Mouse (Mus musculus) kidney, adult 8-10 months (tissue): ENCODE measurements at regions not wholly inside any gene's neighbourhood (a gene's known extent, or its start where the extent isn't known, plus 50 kb on each side); places are given as distances from the start of the nearest gene placed in this dataset.
A peak's percentile ranks its signal among the peaks of the same experiment; 100 is the strongest.

Source experiments
- DNase-seq, 2 experiments: peaks; one replicate each; pipeline ENCODE4 v3.0.0; 2022

DNA sequence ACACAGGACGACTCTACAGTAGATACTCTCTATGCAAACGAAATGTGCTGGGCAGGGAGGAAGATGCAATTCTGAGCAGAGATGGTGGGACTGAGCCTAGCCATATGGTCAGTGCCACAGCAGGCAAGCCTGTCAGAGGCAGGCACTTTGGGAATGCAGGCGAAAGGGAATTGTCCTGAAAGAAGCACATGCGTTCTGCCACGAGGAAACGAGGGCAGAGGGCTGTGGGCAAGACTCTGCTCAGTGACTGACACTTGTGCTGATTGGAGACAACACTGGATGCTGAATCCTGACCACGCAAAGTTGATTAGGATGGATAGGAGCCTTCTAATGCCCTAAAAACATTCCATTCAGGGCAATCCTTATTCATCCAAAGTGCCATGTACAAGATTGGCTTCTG lies 350.5 kb upstream of the Fam92a start:
- no peak for DNase-seq

DNA sequence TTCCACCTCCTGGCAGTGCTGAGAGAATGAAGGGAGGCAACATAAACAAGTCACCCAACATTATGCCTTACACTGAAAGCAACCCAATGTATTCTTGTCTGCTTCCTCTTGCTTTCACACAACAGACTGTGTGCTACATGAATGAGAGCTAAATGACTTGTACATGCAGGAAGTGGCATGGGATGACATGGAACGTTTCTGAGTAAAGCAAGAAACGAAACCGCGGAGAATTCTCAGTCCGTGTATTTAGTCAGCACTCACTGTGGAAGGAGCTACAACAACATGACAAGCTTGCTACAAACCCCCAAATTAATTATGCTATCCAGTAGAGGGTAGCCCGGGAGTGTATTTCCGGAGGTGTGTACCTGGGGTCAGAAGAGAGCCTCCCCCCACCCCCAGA lies 349.4 kb upstream of the Fam92a start:
- no peak for DNase-seq

DNA sequence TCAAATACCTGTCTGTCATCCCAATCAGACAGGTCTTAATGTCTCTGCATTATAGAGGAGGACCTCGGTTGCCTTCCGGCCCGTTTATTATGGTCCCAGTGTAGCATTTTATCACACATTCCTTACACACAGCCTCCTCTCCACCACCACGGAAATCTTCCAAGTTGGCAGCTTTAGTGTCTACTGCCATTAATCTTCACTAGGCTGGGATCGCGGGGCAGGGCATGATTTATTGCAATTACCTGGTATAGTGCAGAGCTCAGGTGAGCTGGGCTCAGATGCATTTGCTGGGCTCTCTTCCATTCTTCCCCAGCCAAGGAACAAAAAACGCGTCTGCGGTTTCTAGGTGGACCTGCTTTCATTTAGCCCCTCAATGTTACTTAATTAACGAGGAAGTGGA lies 344.7 kb upstream of the Fam92a start:
- no peak for DNase-seq

DNA sequence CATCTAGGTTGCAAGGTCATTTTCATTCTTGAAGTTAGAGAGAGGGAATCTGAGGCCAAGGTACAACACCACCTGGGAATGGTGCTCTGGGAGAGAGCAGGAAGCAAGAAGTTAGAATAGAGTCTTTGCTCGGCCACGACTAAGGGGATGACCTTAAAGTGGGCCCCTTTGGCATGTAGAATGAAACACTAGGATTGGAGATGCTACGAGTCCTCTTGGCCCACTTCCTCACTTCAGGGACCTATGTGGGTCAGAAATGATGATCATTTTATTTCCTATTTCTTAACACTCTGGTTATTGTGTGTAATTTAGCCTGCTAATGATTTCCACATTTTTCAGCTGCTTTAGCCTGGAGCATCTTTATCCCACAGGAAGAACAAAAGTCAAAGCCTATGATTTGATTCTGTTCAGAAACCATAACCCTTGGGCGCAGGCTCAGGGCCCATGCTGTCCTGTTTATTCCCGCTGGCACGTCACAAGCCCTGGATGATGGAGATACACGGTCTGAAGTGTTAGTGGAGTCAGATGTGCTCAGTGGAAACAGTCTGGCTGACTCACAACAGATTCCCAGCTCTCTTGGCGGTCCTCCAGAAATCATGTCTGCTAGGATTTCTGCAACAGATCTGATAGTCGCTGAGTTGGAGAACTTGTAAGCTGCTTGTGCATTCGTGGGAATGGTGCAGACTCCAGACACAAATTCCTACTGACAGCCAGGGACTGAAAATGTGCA lies 340.0 kb upstream of the Fam92a start:
- DNase-seq: no peak

DNA sequence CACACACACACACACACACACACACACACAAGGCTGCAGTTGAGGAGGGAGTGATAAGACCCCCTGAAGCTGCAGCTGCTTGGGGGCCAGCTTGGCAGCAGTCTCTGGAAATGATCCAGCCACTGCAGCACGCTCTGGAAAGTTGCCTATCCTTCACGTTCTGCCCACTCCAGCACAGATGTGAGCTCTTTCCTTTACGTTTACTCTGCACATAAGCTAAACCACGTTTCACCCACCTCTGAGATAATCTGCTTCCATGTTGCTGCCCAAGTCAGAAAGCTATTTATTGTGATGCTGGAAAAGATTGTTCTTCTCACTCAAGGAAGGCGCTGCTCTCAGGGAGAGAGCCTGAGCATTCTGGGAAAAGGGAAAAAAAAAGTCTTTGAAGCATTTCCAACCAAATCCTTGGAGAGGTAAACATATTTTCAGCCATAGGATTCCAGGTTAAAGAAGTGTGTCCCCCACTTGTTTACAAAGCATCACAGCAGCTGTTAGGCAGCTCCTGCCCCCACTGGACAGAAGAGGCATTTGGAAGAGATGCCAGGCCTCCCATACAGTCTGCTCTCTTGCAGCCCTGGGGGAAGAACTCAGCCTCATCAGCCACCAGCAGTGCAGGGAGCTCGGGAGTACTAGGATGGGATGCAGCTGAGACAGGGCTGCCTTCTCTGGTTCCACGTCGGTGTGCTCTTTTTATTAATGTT lies 335.2 kb upstream of the Fam92a start:
- no peak for DNase-seq

DNA sequence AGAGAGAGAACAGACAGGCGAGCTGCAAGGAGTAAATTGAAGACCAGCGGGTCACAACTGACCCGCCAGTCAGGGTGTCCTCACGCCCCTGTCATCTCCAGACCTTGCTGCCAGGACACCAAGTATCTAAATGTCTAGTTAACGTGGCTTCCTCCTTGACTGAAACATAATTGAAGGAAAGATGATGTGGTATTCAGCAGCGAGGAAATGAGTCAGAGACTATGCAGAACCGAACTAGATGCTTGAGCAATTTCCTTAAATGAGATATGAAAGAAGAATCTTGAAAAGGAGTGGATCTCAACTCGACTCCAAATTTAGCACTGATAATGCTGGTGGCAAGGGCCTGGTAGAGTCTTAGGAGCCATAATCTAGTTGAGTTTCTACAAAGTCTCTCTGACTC lies 329.3 kb upstream of the Fam92a start:
- DNase-seq: no peak

DNA sequence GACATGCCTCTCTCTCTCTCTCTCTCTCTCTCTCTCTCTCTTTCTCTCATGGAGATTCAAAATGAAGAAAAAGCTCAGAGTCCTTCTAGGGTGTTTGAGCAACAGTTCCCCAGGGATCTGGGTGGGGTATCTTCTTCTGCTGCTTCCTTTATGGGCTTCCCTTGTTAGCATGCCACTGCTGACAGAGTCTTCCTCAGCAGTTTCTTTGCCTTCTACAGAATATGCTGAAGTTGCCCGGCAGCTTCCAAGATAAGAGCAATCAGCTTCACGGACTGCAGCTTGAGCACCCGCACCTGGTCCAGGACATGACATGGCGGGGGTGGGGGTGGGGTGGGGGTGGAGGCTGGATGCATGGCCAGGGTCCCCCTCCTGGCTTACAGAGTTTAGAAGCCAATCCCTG lies 326.6 kb upstream of the Fam92a start:
- no peak for DNase-seq

DNA sequence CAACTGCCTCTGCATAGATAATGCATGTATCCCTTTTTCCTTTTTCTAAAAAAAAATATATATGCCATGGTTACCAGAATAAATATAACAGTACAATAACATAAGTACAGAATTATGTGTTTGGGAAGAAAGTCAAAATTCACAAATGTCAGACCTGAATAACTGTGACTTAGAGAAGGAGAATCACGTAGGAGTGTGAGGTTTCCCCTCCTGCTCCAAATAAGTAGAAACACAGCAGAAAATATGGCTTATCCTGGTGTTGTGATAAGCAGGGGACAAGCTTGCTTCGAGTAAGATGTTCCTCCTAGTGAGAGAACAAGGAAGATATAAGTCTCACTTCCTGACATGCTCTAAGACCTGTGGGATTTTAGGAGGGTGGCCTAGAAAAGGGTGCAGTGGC lies 320.7 kb upstream of the Fam92a start:
- DNase-seq: no peak

DNA sequence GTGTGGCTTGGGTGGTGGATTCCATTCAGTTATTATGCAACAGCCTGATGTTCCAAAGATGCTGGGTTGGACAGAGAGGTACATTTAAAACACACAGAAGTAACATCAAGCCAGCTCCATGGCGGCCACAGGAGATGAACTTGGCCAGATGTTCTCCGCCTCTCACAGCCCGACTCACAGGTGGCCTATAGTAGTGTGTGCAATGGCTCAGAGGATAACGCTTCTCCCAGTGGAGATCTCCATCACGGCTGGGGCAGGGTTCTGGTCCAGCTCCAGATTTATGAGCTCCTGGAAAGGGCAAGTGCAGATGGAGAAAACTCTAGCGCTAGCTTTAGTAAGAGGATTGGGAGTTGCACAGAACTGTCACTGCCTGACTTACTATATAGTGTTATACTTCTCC lies 319.5 kb upstream of the Fam92a start:
- no peak for DNase-seq

DNA sequence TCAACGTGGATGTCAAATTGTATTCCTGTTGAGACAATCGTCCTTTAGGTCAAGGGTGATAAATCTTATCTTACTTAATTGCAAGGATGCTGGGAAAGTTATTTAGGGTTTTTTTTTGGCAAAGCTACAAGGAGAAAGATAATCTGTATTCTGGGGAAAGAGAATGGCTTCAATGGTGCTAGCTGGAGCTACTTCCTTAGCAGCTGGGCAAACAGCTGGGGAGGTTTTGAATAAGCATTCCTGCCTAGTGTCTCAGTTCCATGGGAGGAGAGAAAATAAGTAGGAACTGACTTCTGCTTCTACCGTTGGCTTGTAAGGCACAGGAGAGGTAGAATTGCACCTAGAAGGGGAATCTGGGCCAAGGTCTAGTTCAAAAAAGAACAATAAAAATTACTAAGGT lies 318.3 kb upstream of the Fam92a start:
- no peak for DNase-seq

DNA sequence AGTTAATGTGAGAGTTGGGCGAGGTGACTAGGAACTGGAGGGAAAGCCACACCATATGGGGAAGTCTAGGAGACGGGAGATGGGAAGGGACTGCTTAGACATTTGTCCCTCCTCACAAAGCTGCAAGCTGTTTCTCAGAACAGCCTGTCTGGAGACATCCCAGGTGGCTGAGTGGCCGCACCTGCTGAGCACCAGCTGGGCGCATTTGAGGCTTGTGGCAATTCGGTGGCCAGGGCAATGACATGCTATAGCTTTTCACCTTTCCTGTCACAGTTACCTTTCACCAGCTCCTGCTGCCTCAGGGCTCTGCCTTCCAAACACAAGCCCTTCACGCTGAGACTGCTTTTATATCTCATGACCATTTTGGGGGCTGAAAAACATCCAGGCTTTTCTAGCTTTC lies 317.5 kb upstream of the Fam92a start:
- DNase-seq: no peak

DNA sequence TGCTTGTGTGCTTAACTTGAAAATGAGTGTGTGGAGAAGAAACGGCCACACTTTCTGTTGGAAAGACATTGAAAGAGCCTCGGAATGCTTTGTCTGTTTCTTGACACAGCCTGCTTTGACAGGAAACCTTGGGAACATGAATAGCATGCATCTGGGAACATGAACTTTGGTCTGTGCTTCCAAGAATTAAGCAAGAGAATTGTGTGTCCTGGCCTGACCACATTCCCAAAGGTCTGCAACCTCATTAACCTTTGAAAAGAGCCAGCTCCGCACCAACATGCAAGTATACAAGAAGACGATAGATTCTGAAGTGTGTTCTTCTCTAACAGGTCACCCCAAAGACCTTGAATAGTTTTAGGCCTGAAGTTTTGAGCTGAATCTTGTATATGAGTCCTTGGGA lies 309.7 kb upstream of the Fam92a start:
- peak; percentile 40 to 56 for DNase-seq

DNA sequence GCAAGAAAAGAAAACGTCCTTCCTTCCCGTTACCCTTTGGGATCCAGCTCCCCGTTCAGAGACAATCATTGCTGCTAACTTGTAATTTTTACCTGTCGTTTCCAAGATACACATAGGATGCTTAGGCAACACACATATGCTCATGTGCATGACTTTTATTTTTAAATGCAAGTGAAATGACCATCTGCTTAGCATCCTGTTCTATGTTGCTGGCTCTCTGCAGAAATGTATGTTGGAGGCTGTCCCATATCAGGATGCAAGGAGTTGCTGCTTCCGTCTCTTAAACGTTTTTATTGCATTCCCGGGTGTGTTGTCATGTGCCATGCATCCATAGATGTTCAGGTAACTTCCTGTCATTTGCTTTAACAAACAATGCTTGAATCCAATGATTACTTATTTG lies 304.9 kb upstream of the Fam92a start:
- no peak for DNase-seq

DNA sequence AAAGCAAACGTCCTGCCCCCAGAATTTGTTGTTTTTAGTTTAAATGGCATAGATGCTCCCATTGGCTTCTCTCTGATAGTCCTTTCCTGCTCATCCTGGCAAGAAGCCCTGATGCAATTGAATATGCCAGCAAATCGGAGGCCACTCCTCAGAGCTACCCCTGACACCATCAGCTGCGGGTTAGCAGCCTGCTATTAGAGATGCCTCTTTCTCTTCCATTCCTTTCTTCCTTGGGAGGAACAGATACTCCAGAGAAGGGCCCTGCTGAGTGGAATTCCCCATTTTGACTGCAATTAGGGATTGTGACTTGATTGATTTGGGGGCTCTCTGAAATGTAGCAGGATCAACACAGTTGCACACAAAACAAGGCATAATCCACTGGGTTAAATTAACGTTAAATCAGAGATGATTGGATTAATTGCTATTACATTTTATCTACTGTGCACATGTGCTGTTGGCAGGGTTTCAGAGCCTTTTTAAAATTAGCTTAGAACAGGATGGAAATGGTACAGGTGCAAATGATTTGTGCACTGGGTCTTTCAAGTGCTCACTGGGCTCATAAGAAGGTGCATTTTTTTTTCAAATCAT lies 303.3 kb upstream of the Fam92a start:
- no peak for DNase-seq

DNA sequence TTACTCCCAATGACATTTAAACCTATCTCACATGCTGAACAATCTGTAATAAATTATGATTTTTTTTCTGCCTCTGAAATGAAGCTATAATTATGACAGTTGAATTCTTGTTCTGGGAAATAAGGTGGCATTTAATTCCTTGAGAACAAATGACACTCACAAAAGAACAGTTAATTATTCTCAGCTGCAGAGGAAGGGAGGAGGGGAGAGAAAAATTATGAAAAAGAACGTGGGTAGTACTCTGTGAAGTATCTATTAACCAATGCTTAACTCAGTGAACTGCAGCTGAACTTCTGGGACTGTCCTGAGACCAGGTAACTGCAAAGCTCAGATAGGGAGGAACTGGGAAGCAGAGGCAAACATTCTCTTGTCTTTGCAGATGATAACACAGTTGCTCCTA lies 302.6 kb upstream of the Fam92a start:
- DNase-seq: no peak

DNA sequence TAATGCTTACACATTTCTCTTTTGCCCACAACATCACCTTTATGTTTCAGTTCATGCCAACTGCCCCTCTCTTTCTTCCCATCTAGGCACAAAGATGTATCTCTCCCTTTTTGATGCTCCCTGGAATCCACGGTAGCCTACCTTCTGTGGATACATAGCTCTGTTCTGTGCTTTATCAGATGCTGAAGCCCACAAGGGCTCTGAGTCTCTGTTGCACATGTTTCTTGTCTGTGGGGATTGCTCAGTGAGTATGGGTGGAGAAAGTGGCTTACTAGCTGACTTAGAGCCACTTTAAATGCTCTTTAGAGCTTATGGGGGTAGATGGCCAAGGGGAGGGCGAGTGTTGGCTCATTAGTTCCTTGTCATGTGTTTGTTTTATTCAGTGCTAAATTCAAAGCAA lies 289.9 kb upstream of the Fam92a start:
- DNase-seq: no peak

DNA sequence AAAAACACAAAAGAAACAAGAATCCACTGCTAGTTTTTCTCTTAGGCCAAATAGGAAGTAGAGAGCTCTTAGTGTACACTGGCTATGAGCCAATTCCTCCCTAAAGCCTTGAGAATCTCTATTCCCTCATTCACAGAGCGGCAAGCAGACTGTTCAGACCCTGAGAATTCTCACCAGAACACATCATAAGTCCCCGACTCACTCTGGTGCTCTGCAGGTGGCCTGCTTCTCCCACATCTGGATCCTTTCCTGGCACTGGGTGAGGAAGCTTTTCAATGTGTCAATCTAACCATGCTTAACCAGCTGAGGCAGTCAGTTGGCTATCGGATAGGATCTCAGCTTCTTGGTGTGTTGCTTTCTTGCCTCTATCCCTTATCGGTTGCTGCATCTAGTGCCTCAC lies 289.4 kb upstream of the Fam92a start:
- no peak for DNase-seq

DNA sequence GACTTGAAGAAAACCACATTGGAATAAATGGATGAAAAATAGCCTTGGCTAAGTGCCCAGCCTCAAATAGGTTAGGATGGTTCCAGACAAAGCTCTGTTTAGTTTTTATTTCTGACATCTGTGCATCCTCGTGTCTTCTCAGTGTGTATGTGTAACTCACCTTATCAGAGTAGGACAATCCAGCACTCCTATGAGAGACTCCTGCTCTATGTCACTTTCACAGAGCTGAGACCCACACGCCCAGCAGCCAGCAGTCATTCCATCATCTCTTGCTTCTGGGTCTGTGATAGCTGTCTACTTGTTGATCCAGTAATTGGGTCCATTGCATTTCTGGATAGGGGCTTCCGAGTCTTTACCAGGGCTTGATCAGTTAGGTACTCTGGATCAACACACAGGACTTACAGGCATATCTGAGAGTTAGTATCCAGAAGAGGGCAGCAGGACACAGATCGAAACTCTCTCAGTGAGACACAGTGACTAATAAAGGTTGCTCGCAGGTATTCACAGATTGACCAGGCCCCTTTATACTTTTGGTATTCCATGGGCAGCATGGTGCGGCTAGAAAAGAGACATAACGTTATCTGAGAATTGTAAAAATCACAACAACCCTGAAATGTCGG lies 286.3 kb upstream of the Fam92a start:
- DNase-seq: no peak

DNA sequence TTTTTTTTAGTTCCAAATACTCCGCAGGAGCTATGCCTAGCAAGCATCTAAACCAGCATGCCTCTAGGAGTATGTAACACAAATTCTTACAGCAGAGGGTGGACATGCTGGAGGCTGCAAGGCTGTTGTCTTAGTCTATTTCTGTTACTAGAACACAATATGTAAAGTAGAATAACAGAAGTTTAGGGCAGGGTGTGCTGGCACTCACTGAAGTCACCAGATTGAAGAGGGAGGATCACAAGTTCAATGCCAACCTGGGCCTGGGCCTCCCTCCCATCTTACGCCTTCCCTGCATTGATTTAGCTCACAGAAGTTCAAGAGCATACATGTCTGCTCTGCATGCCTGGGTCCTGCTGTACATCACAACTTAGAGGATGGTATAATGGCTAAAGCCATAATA lies 280.3 kb upstream of the Fam92a start:
- DNase-seq: no peak

DNA sequence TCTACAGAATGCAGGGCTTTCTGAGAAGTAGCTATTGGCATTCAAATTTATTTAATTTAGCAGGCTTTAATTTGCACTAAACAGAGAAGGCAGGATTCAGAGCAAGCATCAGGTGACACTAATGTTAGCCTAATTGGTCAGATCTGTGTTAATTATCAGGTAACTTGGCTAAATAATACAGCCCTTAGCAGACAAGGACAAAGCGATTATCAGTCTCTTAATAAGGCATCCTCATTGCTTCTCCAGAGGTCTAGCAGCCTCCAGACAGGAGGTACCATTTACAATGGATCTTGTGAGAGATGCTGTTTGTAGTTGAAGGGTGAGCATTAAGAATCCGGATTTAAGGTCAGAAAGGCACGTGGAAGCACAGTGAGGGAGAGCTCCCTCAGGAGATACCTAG lies 253.7 kb upstream of the Fam92a start:
- no peak for DNase-seq

DNA sequence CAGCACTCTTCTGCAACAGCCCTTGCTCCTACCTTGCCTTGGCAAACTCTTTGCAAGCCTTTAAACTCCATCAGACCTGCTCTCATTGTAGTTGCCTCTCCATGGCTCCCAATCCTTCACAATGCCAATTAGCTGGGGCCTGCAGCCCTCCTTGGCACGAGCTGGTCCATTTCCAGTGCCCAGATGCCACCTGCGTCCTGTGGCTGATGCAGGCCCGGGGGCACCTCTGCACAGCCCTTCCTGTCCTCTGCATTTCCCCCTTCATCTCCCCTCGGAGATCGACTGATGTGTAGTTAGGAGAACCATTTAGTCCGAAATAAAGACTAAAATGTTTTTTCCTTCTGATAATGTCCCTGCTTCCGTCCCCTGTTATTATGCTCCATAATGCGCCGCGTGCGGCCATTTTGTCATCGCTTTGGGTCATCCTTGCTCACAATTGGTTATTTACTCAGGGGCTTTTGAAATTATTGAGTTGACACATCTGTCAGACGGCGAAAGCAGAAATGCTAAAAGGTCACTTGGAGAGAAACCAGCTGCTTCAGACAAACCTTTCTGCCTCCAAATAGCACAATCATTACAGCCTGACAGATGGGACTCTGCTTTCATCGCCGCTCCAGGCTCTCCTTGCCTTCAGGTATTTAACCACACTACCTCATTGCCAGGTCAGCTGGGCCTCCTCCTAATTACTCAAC lies 250.0 kb upstream of the Fam92a start:
- no peak for DNase-seq

DNA sequence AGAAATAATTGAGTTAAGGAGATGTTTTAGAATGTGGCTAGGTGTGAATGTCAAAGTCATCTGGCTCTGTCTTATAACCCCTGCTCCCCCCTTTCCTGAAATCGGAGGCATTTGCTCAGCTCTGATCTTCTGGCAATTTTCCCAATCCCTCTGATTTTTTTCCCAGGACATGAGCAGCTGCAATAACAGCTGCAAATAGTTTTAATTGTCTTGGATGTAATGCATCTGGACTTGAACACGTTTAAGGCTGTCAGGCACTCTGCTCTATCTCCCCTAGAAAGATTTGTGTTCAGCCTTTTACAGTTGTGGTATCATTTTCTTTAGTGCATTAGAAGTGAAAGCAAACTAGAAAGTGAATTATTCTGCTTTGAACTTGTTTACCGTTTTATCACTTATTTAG lies 246.3 kb upstream of the Fam92a start:
- no peak for DNase-seq

DNA sequence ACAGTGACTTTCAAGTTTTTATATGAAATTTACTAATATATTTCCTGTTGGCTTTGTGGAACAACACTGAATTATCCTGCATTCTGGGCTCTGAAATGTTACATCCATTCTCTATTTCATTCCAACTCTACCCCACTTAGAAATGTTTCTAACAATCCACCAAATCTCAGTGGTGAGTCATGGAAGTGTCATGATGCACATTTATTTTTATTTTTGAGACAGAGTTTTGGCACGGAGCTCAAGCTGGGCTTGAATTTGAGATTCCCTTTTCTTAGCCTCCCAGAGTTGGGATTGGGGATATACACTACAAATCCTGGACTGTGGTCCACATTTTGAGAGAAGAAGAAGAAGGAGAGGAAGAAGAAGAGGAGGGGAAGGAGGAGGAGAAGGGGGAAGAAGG lies 223.5 kb upstream of the Fam92a start:
- no peak for DNase-seq
